Mouse (Mus musculus) kidney, adult 2 months (tissue): ENCODE measurements around the gene Dynlt3.

Source experiments
- CTCF ChIP-seq: fragments of 200-500 bp; conservative IDR thresholded peaks from 2 replicates; pipeline ENCODE4 v1.5.1; 2011; ENCODE audit warnings: low read depth, mild to moderate bottlenecking, control low read depth, low read length, moderate library complexity, mixed read lengths; ENCODE audit not compliant: insufficient read depth, insufficient read length
- POLR2A ChIP-seq: fragments of 200-500 bp; IDR thresholded peaks from one replicate; pipeline ENCODE4 v1.6.1; 2011; ENCODE audit warnings: low read depth, low read length, control low read depth

DNA sequence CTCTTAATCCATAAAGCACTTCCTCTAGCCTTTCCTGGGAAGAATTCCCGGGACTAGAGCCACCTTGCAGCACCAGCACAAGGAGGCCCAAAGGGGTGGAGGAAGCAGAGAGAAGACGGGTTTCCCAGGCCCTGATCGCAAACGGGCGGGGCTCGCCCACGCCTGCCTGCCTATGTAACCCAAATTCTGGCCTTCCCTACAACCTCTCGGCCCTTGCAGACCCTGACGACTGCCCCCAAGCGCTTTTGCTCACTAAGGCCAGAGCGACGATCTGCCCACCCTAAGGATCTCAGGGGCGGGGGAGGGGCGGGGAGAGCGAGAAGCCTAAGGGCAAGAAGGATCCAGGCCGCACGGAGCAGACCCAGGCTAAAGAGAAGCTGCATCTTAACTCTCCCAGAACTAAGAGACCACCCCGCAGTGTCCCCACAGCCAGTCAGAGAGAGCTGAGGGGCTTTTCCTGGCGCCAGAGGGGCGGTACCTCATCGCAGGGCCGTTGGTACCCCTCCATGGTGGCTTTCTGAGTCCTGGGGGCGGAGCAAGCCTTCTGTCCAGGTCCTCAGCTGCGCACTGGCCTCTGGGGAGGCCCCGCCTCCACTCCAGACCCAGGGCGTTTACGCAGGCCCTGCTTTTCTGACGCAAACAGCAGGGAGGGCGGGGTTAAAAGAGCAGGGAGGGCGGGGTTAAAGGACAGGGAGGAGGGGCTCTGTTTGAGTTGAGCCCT is at the start of gene Dynlt3:
- TF ChIP-seq POLR2A (no peak), CTCF (no peak)
